In the genomic region with DNA sequence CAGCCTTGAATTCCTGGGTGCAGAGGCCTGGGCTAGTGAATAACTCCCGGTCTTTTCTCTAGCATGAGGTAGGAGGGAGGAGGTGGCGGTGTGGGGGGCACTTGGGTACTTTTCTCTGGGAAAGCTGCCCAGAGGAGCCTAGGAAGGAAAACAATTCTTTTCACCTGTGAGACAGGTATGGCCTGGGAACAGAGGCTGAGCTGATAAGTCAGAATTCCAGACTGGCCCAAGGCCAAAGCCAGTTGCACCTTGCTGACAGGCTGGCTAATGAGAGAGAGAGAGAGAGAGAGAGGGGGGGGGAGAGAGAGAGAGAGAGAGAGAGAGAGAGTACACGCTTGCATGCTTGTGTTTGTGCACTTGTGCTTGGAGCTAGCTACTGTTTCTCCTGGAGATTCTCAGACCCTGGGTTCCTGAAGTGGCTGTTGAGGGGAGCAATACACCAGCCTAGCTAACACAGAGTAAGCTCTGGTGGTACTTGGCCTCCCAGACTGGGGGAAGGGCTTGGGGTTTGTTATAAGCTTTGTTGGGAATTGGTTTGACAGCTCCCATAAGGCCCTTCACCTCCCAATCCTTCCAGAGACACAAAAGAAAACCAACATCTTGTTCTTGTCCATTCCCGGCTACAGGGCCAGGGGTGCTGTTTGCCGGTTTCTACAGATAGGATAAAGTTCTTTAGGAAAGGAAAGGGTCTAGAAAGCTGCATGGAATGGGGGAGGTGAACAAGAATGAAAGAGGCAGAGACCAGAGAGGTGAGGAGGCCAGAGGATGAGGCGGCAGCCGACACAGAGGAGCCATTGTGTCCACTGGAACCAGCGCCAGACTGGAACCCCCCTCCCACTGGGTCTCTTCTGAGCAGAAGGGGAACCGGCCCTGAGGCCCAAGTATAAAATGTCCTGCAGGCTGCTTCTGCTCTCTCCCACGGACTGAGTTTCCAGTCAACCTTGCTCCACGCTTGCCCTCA, we compare ENCODE assay signal across 7 mouse cellular contexts. TPM values are rescaled to one million over a fixed set of nuclear protein-coding genes. Genes with fewer than 3 reads are reported as not detected.
A peak's percentile ranks its signal among the peaks of the same experiment; 100 is the strongest.
DNase-seq lines count a peak whose midpoint lies in the region; ATAC-seq and TF ChIP-seq lines count a peak whose summit lies in the region.

A gene (plus strand): TSS at position 739 of the 961 bp plus-strand sequence.

- H3K9ac ChIP-seq in forebrain, embryonic 16.5 days (replicated peaks; ENCODE audit: low read depth, low read length), result 0 out of 2 replicates have a peak within 1 kb of the TSS, but pooled peaks have one; percentile 17
- H3K9ac ChIP-seq in limb, embryonic 13.5 days, result peak within 1 kb of the TSS; percentile 40
- H3K9ac ChIP-seq in midbrain, postnatal 0 days (replicated peaks; ENCODE audit: low read length, poor library complexity, severe bottlenecking), result peak within 1 kb of the TSS; percentile 14

- peaks cover 44% of the 10 kb centered on the region for H3K27me3 ChIP-seq in forebrain, embryonic 16.5 days (replicated peaks; ENCODE audit: control insufficient read depth, insufficient read depth, low read length)
- H3K27me3 ChIP-seq in limb, embryonic 13.5 days, result peaks cover 63% of the 10 kb centered on the region
- H3K27me3 ChIP-seq in midbrain, postnatal 0 days (ENCODE audit: insufficient read depth, low read length), result peaks cover 27% of the 10 kb centered on the region

- no peaks in the 10 kb centered on the region for H3K9me3 ChIP-seq in forebrain, embryonic 16.5 days (ENCODE audit: control insufficient read depth, low read length)
- H3K9me3 ChIP-seq in limb, embryonic 13.5 days, result no peaks in the 10 kb centered on the region
- no peaks in the 10 kb centered on the region for H3K9me3 ChIP-seq in midbrain, postnatal 0 days (ENCODE audit: low read length)

- peak within 1 kb of the TSS; percentile 49 for H3K4me3 ChIP-seq in forebrain, embryonic 16.5 days (replicated peaks; ENCODE audit: low read length)
- H3K4me3 ChIP-seq in limb, embryonic 13.5 days, result peak within 1 kb of the TSS; percentile 59
- peak within 1 kb of the TSS; percentile 39 for H3K4me3 ChIP-seq in midbrain, postnatal 0 days (ENCODE audit: low read depth, low read length)

- TF ChIP-seq CTCF in midbrain, postnatal 0 days (IDR thresholded peaks at IDR 0.05), result no peak

- WGBS in forebrain, embryonic 16.5 days, result 12% methylated on average over 11 of the region's 11 CpGs
- WGBS in limb, embryonic 13.5 days, result 34% methylated on average over 11 of the region's 11 CpGs
- WGBS in midbrain, postnatal 0 days, result 25% methylated on average over 11 of the region's 11 CpGs

- H3K36me3 ChIP-seq in forebrain, embryonic 16.5 days (ENCODE audit: control insufficient read depth, insufficient read depth), result no peaks in the 10 kb centered on the region
- no peaks in the 10 kb centered on the region for H3K36me3 ChIP-seq in limb, embryonic 13.5 days
- H3K36me3 ChIP-seq in midbrain, postnatal 0 days (ENCODE audit: insufficient read depth, low read length), result no peaks in the 10 kb centered on the region

- peak within 1 kb of the TSS; percentile 92 for H3K4me2 ChIP-seq in forebrain, embryonic 16.5 days (ENCODE audit: low read length)
- H3K4me2 ChIP-seq in limb, embryonic 13.5 days (replicated peaks), result peak within 1 kb of the TSS; percentile 99
- H3K4me2 ChIP-seq in midbrain, postnatal 0 days (ENCODE audit: low read depth, low read length, poor library complexity, severe bottlenecking), result peak within 1 kb of the TSS; percentile 84

- no peak for DNase-seq in urinary bladder, adult 2 months (ENCODE audit: low spot score)
- no peak for DNase-seq in urinary bladder, postnatal 14 days (ENCODE audit: low spot score)
- DNase-seq in midbrain, postnatal 0 days (ENCODE audit: low spot score), result peak; percentile 50
- no peak for DNase-seq in ovary, adult 18-20 months (ENCODE audit: low spot score)

- peaks cover 41% of the 10 kb centered on the region for H3K4me1 ChIP-seq in forebrain, embryonic 16.5 days (replicated peaks; ENCODE audit: control insufficient read depth, insufficient read depth, low read length)
- peaks cover 43% of the 10 kb centered on the region for H3K4me1 ChIP-seq in limb, embryonic 13.5 days
- peaks cover 13% of the 10 kb centered on the region for H3K4me1 ChIP-seq in midbrain, postnatal 0 days (ENCODE audit: insufficient read depth, low read length)

- no peak for ATAC-seq in forebrain, embryonic 16.5 days
- no peak for ATAC-seq in limb, embryonic 13.5 days (ENCODE audit: low FRiP score, low read depth)
- no peak for ATAC-seq in midbrain, postnatal 0 days (ENCODE audit: low FRiP score)
- ATAC-seq in CD4-positive, CD25-positive, alpha-beta regulatory T cell, adult 4 months, result no peak

- no peak within 1 kb of the TSS for H3K27ac ChIP-seq in forebrain, embryonic 16.5 days (ENCODE audit: low read length)
- H3K27ac ChIP-seq in limb, embryonic 13.5 days, result no peak within 1 kb of the TSS
- no peak within 1 kb of the TSS for H3K27ac ChIP-seq in midbrain, postnatal 0 days (ENCODE audit: low read depth, low read length)

RNA-seq across cellular contexts. Expression of the gene that starts here (rescaled TPM):
- 18.2 and 21.8 TPM in 2 replicates for polyA plus RNA-seq in urinary bladder, adult 2 months (2012; rRNA removed)
- polyA plus RNA-seq in forebrain, embryonic 16.5 days (2015; fragmentation: Nextera tagmentation; extraction: Ambion mirVana), result 2.9 and 3.3 TPM in 2 replicates
- 2.3 and 2.9 TPM in 2 replicates for polyA plus RNA-seq in limb, embryonic 13.5 days (2015; fragmentation: Nextera tagmentation; extraction: Ambion mirVana)
- total RNA-seq in midbrain, postnatal 0 days (2014; rRNA removed), result 12.2 and 12.4 TPM in 2 replicates
- polyA plus RNA-seq in midbrain, postnatal 0 days (2015; fragmentation: Nextera tagmentation; extraction: Ambion mirVana), result 9.3 and 13.8 TPM in 2 replicates
- polyA plus RNA-seq in CD4-positive, CD25-positive, alpha-beta regulatory T cell, adult 4 months (2017; shearing (Covaris generic)), result under 1 TPM in 1 of 2 experiments, not detected in 1; 0.35 TPM
